Mouse (Mus musculus) forelimb bud, embryonic 11.5 days (tissue): ENCODE results near the gene Gpr108.
"Not testable (repeated sequence)": the region's sequence is repeated elsewhere in the genome, so short reads cannot be mapped to it uniquely, and the experiment has no call there.

Source experiments
- DNase-seq: peaks from one replicate; pipeline ENCODE4 v3.0.0-alpha.2; 2012; ENCODE audit warnings: low read depth, low spot score

The Gpr108 gene

GRCm38 (mm10) chr17:57248201-57248699, at the start of gene Gpr108:
Gpr108 (minus strand) TSS chr17:57248446.
- peak; percentile 88 for DNase-seq

- no peak for DNase-seq
Measured at GRCm38 (mm10) chr17:57297040-57297439, 48.8 kb upstream of the Gpr108 start.

- no peak for DNase-seq
Measured at GRCm38 (mm10) chr17:57295935-57296334, 47.7 kb upstream of the Gpr108 start.

- no peak for DNase-seq
Measured at GRCm38 (mm10) chr17:57292968-57293367, 44.7 kb upstream of the Gpr108 start.

- no peak for DNase-seq
Measured at GRCm38 (mm10) chr17:57292302-57292701, 44.1 kb upstream of the Gpr108 start.

- no peak for DNase-seq
Measured at GRCm38 (mm10) chr17:57290671-57291055, 42.4 kb upstream of the Gpr108 start.

- no peak for DNase-seq
Measured at GRCm38 (mm10) chr17:57290001-57290670, 41.9 kb upstream of the Gpr108 start.

GRCm38 (mm10) chr17:57289252-57289651, 41.0 kb upstream of the Gpr108 start:
- DNase-seq = no peak

GRCm38 (mm10) chr17:57286718-57287355, 38.6 kb upstream of the Gpr108 start:
- DNase-seq = no peak

GRCm38 (mm10) chr17:57285077-57285476, 36.8 kb upstream of the Gpr108 start:
- DNase-seq = no peak

- DNase-seq = no peak
Measured at GRCm38 (mm10) chr17:57283906-57284305, 35.7 kb upstream of the Gpr108 start.

- DNase-seq = no peak
Measured at GRCm38 (mm10) chr17:57280411-57280810, 32.2 kb upstream of the Gpr108 start.

- no peak for DNase-seq
Measured at GRCm38 (mm10) chr17:57279591-57280224, 31.5 kb upstream of the Gpr108 start.

GRCm38 (mm10) chr17:57278943-57279590, 30.8 kb upstream of the Gpr108 start, which contains the start of gene Vav1:
Vav1 (plus strand) TSS chr17:57279100.
- DNase-seq = no peak

- no peak for DNase-seq
Measured at GRCm38 (mm10) chr17:57278537-57278936, 30.3 kb upstream of the Gpr108 start.

GRCm38 (mm10) chr17:57277598-57278261, 29.5 kb upstream of the Gpr108 start:
- DNase-seq = not testable (repeated sequence)

GRCm38 (mm10) chr17:57276634-57277121, 28.4 kb upstream of the Gpr108 start:
- DNase-seq = peak; percentile 82

- DNase-seq = no peak
Measured at GRCm38 (mm10) chr17:57275997-57276351, 27.7 kb upstream of the Gpr108 start.

GRCm38 (mm10) chr17:57275111-57275996, 27.1 kb upstream of the Gpr108 start:
- DNase-seq = peak; percentile 43

- no peak for DNase-seq
Measured at GRCm38 (mm10) chr17:57274686-57275085, 26.4 kb upstream of the Gpr108 start.
